Mouse (Mus musculus) R1 (cell line): Measurements from ENCODE around the gene Oaz1.
"Not testable (repeated sequence)": the region's sequence is repeated elsewhere in the genome, so short reads cannot be mapped to it uniquely, and the experiment has no call there.

Experiments
- DNase-seq: peaks from one replicate; pipeline ENCODE4 v3.0.0-alpha.2; 2018; ENCODE audit warnings: low read depth, low spot score

Oaz1 gene

GRCm38 (mm10) chr10:80802204-80802912, 24.1 kb upstream of the Oaz1 start:
- no peak for DNase-seq

- DNase-seq = no peak
These were observed 23.5 kb upstream of the Oaz1 start for GRCm38 (mm10) chr10:80802996-80803395.

DNA sequence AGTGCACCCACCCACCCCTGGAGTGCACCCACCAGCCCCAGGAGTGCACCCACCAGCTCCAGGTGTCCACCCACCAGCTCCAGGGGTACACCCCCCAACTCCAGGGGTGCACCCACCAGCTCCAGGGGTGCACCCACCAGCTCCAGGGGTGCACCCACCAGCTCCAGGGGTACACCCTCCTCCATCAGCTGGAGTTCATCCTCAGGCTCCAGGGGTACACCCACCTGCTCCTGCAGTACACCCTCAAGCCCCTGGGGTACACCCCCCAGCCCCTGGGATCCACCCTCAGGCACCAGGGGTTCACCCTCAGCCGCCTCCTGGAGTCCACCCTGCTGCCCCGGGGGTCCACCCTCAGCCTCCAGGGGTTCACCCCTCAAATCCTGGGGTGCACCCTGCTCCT, 22.1 kb upstream of the Oaz1 start:
- DNase-seq = no peak

GRCm38 (mm10) chr10:80804916-80805315, 21.5 kb upstream of the Oaz1 start, which contains the start of gene Amh:
Gene Amh (plus strand): TSS chr10:80805243.
- DNase-seq = no peak

DNA sequence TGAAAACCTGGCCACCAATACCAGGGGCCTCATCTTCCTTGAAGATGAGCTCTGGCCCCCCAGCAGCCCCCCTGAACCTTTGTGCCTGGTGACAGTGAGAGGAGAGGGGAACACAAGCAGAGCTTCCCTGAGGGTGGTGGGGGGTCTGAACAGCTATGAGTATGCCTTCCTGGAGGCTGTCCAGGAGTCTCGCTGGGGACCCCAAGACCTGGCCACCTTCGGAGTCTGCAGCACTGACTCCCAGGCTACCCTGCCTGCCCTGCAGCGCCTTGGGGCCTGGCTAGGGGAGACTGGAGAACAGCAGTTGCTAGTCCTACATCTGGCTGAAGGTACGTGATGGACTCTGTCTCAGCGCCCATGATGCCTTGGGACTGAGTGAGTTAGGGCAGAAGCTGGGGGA, 21.1 kb upstream of the Oaz1 start:
- no peak for DNase-seq

DNA sequence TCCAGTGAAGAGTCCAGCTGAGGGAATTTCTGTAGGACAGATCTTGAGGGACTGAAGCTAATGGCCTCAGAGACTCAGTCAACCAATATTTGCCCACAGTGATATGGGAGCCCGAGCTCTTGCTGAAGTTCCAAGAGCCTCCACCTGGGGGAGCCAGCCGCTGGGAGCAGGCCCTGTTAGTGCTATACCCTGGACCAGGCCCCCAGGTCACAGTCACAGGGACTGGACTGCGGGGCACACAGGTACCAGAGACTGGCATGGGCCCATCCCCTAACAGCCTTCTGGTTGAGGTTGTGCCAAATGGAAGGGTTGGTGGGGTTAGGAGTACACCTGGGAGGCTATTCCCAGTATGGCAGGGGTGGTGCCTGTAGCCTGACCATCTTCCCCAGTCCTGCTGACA, 20.5 kb upstream of the Oaz1 start:
- peak; percentile 74 for DNase-seq

DNA sequence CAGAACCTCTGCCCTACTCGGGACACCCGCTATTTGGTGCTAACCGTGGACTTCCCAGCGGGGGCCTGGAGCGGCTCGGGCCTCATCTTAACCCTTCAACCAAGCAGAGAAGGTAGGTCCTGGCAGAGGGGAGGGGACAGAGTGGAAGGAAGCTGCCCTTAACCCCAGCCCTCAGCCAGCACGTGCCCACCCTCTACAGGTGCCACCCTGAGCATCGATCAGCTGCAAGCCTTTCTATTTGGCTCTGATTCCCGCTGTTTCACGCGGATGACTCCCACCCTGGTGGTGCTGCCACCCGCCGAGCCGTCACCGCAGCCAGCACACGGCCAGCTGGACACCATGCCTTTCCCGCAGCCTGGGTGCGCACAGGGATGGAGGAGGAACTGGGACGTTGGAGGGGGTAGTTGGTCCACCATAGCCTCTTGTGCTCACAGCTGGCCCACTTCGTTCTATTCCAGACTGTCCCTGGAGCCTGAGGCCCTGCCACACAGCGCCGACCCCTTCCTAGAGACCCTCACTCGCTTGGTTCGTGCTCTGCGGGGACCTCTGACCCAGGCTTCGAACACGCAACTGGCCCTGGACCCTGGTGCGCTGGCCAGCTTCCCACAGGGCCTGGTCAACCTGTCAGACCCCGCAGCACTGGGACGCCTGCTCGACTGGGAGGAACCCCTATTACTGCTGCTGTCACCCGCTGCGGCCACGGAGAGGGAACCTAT, 20.0 kb upstream of the Oaz1 start:
- no peak for DNase-seq

DNA sequence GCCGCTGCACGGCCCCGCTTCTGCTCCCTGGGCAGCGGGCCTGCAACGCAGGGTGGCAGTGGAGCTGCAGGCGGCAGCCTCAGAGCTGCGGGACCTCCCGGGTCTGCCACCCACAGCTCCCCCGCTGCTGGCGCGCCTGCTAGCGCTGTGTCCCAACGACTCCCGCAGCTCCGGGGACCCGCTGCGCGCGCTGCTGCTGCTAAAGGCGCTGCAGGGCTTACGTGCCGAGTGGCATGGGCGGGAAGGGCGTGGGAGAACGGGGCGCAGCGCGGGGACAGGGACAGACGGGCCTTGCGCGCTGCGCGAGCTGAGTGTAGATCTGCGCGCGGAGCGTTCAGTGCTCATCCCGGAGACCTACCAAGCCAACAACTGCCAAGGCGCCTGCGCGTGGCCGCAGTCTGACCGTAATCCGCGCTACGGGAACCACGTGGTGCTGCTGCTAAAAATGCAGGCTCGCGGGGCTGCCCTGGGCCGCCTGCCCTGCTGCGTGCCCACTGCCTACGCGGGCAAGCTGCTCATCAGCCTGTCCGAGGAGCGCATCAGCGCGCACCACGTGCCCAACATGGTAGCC, 19.3 kb upstream of the Oaz1 start:
- peak; percentile 82 for DNase-seq

DNA sequence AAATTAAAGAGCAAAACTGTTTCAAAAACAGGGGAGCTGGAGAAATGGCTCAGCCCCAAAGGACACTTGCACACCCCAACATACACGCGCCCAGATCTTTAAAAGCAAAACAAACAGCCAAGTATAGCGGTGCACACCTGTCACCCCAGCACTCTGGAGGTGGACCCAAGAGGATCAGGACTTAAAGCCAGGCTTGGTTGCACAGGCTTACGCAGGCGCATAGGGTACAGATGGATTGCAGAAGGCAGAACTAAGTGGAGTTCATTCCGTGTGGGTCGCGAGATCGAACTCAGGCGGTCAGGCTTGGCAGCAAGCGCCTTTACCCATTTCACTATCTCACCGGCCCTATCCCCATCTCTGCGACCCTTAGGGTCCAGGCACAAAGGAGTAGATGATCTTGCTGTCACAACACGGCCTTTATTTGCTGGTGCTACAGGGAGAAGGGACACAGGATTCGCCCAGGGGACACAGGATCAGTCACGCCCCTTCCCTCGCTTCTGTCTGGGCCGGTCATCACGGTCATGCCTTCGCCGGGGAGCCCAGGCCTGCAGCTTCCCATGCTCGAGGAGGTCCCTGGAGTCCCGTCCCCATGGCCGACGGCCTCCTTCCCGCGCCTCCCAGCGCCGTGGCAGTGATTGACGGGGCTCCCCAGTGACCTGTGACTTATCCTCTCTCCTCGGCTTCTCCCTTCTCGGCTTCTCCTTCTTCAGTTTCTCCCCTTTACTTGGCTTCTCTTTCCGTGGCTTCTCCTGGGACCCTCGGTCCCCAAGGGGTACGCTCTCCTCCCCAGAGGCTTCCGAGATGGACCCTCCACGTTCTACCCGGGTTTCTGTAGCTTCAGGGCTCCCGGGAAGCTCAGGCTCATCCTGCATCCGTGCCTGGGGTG, 18.1 kb upstream of the Oaz1 start:
- DNase-seq = peak; percentile 51

DNA sequence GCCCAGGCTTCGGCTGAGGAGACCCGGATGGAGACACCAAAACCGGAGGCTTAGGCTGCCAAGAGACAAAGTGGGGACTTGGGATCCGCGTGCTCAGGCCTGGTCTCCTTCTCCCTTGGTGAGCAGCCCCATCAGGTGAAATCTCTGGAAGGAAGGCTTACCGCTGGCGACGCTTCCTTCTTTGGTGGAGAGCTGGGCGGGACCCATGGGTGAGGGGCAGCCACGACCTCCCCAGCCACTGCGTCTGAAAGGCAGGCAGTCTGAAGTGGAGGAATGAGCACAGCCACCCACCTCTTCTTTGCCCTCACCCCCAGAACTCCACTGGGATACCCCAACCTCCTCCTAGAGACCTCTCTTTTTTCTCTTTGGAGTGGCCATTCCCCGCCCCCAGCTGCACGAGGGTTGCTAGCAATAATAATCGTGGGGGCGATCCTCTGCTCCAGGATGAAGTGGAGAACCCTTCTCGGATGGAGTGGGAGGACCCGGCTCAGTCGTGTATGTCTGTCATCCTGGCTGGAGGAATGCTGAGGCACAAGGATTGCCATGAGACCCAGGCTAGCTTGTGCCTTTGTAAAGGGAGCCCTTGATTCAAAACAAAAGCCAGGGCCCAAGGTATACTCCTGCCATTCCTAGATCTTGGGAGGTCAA, 17.3 kb upstream of the Oaz1 start:
- peak; percentile 43 for DNase-seq

GRCm38 (mm10) chr10:80810084-80810483, 16.4 kb upstream of the Oaz1 start:
- no peak for DNase-seq

- no peak for DNase-seq
These were observed 13.9 kb upstream of the Oaz1 start for GRCm38 (mm10) chr10:80812391-80813041.

- no peak for DNase-seq
These were observed 13.1 kb upstream of the Oaz1 start, which contains the start of gene Jsrp1 for GRCm38 (mm10) chr10:80813366-80813765. Gene Jsrp1 (minus strand): TSS chr10:80813498.

DNA sequence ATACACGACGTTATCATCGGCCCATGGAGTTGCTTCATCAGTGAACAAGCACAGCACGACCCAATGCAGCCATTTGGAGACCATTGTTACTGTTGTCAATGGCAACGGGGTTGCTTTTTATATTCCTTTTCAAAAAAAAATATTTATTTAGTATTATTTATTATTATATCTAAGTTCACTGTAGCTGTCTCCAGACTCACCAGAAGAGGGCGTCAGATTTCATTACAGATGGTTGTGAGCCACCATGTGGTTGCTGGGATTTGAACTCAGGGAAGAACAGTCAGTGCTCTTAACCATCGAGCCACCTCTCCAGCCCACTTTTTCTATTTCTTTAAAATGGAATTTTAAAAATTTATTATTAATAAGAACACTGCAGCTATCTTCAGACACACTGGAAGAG, 11.7 kb upstream of the Oaz1 start:
- no peak for DNase-seq

DNA sequence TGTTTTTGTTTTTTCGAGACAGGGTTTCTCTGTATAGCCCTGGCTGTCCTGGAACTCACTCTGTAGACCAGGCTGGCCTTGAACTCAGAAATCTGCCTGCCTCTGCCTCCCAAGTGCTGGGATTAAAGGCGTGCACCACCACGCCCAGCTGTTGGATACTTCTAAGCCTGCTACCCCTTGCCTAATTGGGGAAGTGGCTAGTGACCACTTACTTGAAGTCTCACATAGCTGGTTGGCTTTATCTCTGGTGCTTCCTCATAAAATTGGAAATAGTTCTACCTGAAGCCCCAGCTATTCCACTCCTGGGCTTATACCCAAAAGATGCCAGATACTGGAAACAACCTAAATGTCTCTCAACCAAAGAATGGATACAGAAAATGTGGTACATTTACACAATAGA, 10.2 kb upstream of the Oaz1 start:
- not testable (repeated sequence) for DNase-seq

DNA sequence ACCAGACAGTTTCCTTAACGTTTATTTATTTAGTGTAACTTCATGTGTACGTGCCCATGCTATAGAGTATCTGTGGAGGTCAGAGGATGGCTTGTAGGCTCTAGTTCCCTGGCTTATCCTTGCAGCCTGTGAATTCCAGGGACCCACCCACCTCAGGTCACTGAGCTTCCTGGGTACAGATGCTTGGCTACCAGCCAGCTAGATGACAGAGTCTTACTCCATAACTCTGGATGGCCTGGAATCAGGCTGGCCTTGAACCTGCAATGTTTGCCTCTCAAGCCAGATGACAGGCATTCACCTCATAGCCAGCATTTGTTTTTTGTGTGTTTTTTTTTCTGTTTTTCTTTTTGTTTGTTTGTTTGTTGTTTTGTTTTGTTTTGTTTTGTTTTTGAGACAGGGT, 9.3 kb upstream of the Oaz1 start:
- DNase-seq = no peak

DNA sequence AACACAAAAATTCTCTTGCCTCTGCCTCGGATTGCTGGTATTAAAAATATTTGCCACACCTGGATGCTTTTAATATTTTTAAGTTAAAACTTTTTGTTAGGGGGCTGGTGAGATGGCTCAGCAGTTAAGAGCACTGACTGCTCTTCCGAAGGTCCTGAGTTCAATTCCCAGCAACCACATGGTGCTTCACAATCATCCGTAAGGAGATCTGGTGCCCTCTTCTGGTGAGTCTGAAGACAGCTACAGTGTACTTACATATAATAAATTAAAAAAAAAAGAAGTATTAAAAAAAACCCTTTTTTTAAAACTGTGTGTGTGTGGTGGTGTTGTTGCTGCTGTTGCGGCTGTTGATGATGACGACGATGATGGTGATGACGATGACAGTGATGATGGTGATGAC, 8.5 kb upstream of the Oaz1 start:
- DNase-seq = peak; percentile 67

DNA sequence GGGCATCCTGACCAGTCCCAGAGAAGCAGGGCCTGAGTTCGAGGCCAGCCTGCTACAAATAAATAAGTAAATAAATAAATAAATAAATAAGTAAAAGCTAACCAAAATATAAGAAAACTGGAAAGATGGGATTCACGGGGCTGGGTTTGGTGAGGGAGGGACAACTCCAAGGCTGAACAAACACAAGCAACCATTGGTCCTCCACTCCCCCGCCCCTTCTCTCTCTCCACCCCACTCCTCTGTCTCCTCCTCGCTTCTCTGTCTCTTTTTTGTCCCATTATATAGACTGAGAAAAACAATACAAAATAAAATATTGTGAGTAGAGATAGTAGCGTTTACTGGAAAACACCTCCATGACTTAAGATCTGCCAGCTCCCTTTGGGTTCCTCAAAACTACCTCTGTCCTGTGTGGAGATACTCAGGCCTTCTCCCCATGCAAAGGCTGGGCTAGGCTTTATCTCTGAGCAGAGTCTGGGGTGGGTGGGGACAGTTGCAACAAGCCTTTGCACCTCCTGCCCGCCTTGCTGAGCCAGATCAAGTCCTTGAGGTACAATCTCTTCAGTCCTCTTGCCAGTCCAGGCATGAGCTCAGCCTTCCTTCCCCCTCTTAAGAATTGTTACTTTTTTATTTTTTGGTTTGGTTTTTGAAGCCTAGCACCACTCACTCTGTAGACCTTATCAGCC, 7.7 kb upstream of the Oaz1 start:
- no peak for DNase-seq

GRCm38 (mm10) chr10:80819406-80819805, 7.0 kb upstream of the Oaz1 start:
- no peak for DNase-seq

GRCm38 (mm10) chr10:80821991-80822390, 4.5 kb upstream of the Oaz1 start:
- DNase-seq = peak; percentile 75
